Mouse (Mus musculus) forebrain, postnatal 0 days (tissue): ENCODE measurements around the gene Rspry1. TPM values are rescaled to one million over a fixed set of nuclear protein-coding genes. Genes with fewer than 3 reads are reported as not detected.

Experiments used
- ATAC-seq: fragments of 200-750 bp; cut with Nextera tagmentation; 2 replicates; pipeline ENCODE4 v1.8.0; 2017; ENCODE audit warnings: mild to moderate bottlenecking, moderate library complexity
- DNase-seq: peaks from one replicate; pipeline ENCODE4 v3.0.0-alpha.2; 2015
- H3K27ac ChIP-seq: fragments of 300-500 bp; sonication (generic); 2 replicates; pipeline ENCODE4 v1.5.1; 2014; ENCODE audit warnings: low read depth, mild to moderate bottlenecking, antibody characterized with exemption, low read length, moderate library complexity, mixed read lengths
- H3K27me3 ChIP-seq: fragments of 300-500 bp; sonication (generic); 2 replicates; pipeline ENCODE4 v1.6.1; 2014; ENCODE audit warnings: mild to moderate bottlenecking, low read length, mixed read lengths; ENCODE audit not compliant: insufficient read depth
- H3K36me3 ChIP-seq: fragments of 300-500 bp; sonication (generic); 2 replicates; pipeline ENCODE4 v1.6.1; 2014; ENCODE audit warnings: mild to moderate bottlenecking, moderate library complexity; ENCODE audit not compliant: insufficient read depth
- H3K4me1 ChIP-seq: fragments of 300-500 bp; sonication (generic); 2 replicates; pipeline ENCODE4 v1.6.1; 2014; ENCODE audit warnings: antibody characterized with exemption; ENCODE audit not compliant: insufficient read depth
- H3K4me2 ChIP-seq: fragments of 300-500 bp; sonication (generic); 2 replicates; pipeline ENCODE4 v1.6.1; 2014; ENCODE audit warnings: low read depth, mild to moderate bottlenecking, moderate library complexity
- H3K4me3 ChIP-seq: fragments of 300-500 bp; sonication (generic); 2 replicates; pipeline ENCODE4 v1.5.1; 2014; ENCODE audit warnings: low read depth, low read length, mixed read lengths
- H3K9ac ChIP-seq: fragments of 300-500 bp; sonication (generic); 2 replicates; pipeline ENCODE4 v1.6.1; 2014; ENCODE audit warnings: mild to moderate bottlenecking
- H3K9me3 ChIP-seq: fragments of 300-500 bp; sonication (generic); 2 replicates; pipeline ENCODE4 v1.6.1; 2016; ENCODE audit warnings: low read length
- CTCF ChIP-seq: sonication (generic); IDR thresholded peaks from 2 replicates; pipeline ENCODE4 v1.5.1; 2016; ENCODE audit warnings: antibody characterized with exemption, control low read depth, low read depth
- WGBS: fragments of 180-500 bp; shearing (Covaris S2); extraction: QIAGEN DNeasy Blood & Tissue Kit; methylation state at CpG from one replicate; pipeline ENCODE4 v1.1.7; 2014; 5-methylcytosine and 5-hydroxymethylcytosine counted together
- polyA plus RNA-seq: library from polyadenylated mRNA; unstranded; fragments of >200 nt; fragmentation: Nextera tagmentation; extraction: Ambion mirVana; gene quantifications from 2 replicates; pipeline ENCODE4 v1.2.1, GENCODE M21; 2015
- total RNA-seq: library from RNA; depleted of rRNA; stranded (reverse); fragments of >200 nt; gene quantifications from 2 replicates; pipeline ENCODE4 v1.2.3, GENCODE M21; 2014; rRNA removed

The Rspry1 gene
- total RNA-seq: 53.5 and 55.8 TPM in 2 replicates
- 26.2 and 32.0 TPM in 2 replicates for polyA plus RNA-seq

- peak within 1 kb of the TSS; percentile 80 for H3K4me2 ChIP-seq
- peak within 1 kb of the TSS; percentile 91 for H3K9ac ChIP-seq
- ATAC-seq: peak; percentile 99
- H3K9me3 ChIP-seq: no peaks in the 10 kb centered on the region
- H3K4me1 ChIP-seq: peaks cover 11% of the 10 kb centered on the region
- TF ChIP-seq CTCF: no peak
- 1% methylated on average over 55 of the region's 55 CpGs for WGBS
- no peaks in the 10 kb centered on the region for H3K27me3 ChIP-seq
- H3K4me3 ChIP-seq: peak within 1 kb of the TSS; percentile 72
- peak within 1 kb of the TSS; percentile 95 for H3K27ac ChIP-seq
- H3K36me3 ChIP-seq: no peaks in the 10 kb centered on the region
- peak; percentile 100 for DNase-seq
Observed at GRCm38 (mm10) chr8:94601607-94602385, at the start of gene Rspry1, which contains the start of gene Fam192a. TSS of gene Rspry1 (plus strand) at chr8:94601937. TSS of gene Fam192a (minus strand) at chr8:94601997.

GRCm38 (mm10) chr8:94552696-94553095 is 49.0 kb upstream of the Rspry1 start:
- no peak overlapping the region for H3K4me2 ChIP-seq
- 74% methylated on average over 2 of the region's 2 CpGs for WGBS
- no peaks in the 10 kb centered on the region; the same call in 1 of the 2 replicates for H3K36me3 ChIP-seq
- peak overlapping the region; percentile 86 for H3K27ac ChIP-seq
- H3K4me1 ChIP-seq: peaks cover 12% of the 10 kb centered on the region
- TF ChIP-seq CTCF: no peak
- no peaks in the 10 kb centered on the region for H3K9me3 ChIP-seq
- ATAC-seq (no peak), DNase-seq (no peak)
- no peaks in the 10 kb centered on the region for H3K27me3 ChIP-seq
- no peak overlapping the region for H3K9ac ChIP-seq
- H3K4me3 ChIP-seq: no peak overlapping the region

GRCm38 (mm10) chr8:94557281-94557680 is 44.5 kb upstream of the Rspry1 start:
- H3K9me3 ChIP-seq: no peaks in the 10 kb centered on the region
- DNase-seq: no peak
- no peak overlapping the region for H3K9ac ChIP-seq
- TF ChIP-seq CTCF: no peak
- WGBS: 61% methylated on average over 3 of the region's 3 CpGs
- H3K4me1 ChIP-seq: peaks cover under 1% of the 10 kb centered on the region; the same call in 1 of the 2 replicates
- ATAC-seq: no peak
- no peak overlapping the region for H3K27ac ChIP-seq
- no peaks in the 10 kb centered on the region for H3K27me3 ChIP-seq
- H3K36me3 ChIP-seq: no peaks in the 10 kb centered on the region; the same call in 1 of the 2 replicates
- H3K4me3 ChIP-seq: no peak overlapping the region
- H3K4me2 ChIP-seq: no peak overlapping the region

- H3K9me3 ChIP-seq: no peaks in the 10 kb centered on the region
- no peak overlapping the region for H3K27ac ChIP-seq
- DNase-seq (peak; percentile 60), ATAC-seq (peak; percentile 87)
- H3K36me3 ChIP-seq: no peaks in the 10 kb centered on the region
- WGBS: 27% methylated on average over 4 of the region's 5 CpGs
- no peaks in the 10 kb centered on the region for H3K4me1 ChIP-seq
- no peaks in the 10 kb centered on the region for H3K27me3 ChIP-seq
- no peak overlapping the region for H3K4me3 ChIP-seq
- no peak overlapping the region for H3K9ac ChIP-seq
- no peak for TF ChIP-seq CTCF
- H3K4me2 ChIP-seq: no peak overlapping the region
Observed at GRCm38 (mm10) chr8:94561256-94561655, 40.5 kb upstream of the Rspry1 start.

DNA sequence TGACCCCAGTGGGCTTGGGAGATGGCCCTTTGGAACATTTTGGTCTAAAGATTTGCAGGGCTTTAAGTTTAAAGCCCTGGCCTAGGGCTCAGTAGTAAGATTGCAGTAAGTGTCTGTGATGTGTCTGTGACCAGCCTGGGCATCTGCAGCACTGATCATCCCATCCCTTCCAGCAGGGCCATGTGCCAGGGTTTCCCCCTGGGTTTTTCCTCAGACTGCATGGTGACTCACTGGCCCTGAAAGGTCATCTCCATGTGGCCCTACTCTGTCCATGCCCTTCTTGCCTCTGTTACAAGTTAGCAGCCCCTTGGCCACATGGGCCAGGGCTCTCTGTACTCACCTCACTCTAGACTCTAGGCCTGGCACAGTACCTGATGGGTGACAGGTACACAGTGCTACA is 37.3 kb upstream of the Rspry1 start:
- Histone ChIP-seq H3K4me3 (no peak overlapping the region), H3K4me2 (no peak overlapping the region), H3K9me3 (no peaks in the 10 kb centered on the region), H3K9ac (no peak overlapping the region), H3K36me3 (no peaks in the 10 kb centered on the region), H3K4me1 (peaks cover 17% of the 10 kb centered on the region), H3K27me3 (no peaks in the 10 kb centered on the region), H3K27ac (no peak overlapping the region)
- TF ChIP-seq CTCF: no peak
- DNase-seq (no peak), ATAC-seq (no peak)

- no peaks in the 10 kb centered on the region for H3K27me3 ChIP-seq
- no peak overlapping the region for H3K9ac ChIP-seq
- peak overlapping the region; percentile 66 for H3K27ac ChIP-seq
- no peak for TF ChIP-seq CTCF
- ATAC-seq (no peak), DNase-seq (no peak)
- no peaks in the 10 kb centered on the region; the same call in 1 of the 2 replicates for H3K36me3 ChIP-seq
- no peak overlapping the region for H3K4me3 ChIP-seq
- no peak overlapping the region for H3K4me2 ChIP-seq
- no peaks in the 10 kb centered on the region for H3K9me3 ChIP-seq
- WGBS: 44% methylated on average over 6 of the region's 6 CpGs
- H3K4me1 ChIP-seq: peaks cover 17% of the 10 kb centered on the region
Observed at GRCm38 (mm10) chr8:94566033-94566432, 35.7 kb upstream of the Rspry1 start.
